Mouse (Mus musculus): ENCODE measurements around the gene Prss16.

Gene Prss16

GRCm38 (mm10) chr13:21980981-21981802 is 28.4 kb downstream of the Prss16 start, which contains the start of gene Pom121l2:
Gene Pom121l2 (plus strand): TSS chr13:21981194.
- CTCF ChIA-PET, result interaction anchor here (0.7 kb wide), 1 partner anchor 12 kb away, joined by 4 read pairs; no protein-coding TSS in a partner anchor

DNA sequence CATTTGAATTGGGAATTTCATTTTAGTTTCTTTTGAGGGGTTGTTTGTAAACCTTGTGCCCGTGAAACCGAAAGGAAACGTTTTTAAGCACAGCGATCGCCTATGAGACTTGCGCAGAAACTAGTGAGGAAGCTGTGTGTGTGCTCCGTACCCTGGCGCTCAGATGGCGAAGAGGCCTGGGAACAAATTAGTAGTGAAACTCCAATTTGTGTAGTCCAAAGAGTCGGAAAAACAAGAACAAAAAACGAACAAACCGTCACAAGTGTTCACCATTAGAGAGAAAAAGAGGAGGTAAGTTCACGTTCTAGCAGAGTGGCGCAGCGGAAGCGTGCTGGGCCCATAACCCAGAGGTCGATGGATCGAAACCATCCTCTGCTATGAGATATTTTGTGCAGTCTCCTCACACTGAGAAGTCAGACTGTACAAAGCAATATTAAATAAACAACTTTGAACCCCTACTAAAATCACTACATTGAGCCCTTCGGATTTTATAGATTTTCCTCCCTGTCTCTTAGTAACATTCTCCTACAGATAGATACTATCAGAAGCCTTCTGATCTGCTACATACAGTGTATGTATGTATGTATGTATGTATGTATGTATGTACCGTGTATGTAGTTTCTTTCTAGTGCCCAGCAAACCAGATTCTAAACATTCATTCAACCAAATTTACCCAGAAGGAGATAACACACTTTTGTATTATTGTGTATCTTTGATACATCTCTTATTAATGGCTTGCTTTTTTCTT is 34.6 kb downstream of the Prss16 start:
- CTCF ChIA-PET, result interaction anchor here (0.6 to 1.4 kb wide), 6 partner anchors 31 to 71 kb away, joined by 3 to 11 read pairs (median 5); no protein-coding TSS in a partner anchor

DNA sequence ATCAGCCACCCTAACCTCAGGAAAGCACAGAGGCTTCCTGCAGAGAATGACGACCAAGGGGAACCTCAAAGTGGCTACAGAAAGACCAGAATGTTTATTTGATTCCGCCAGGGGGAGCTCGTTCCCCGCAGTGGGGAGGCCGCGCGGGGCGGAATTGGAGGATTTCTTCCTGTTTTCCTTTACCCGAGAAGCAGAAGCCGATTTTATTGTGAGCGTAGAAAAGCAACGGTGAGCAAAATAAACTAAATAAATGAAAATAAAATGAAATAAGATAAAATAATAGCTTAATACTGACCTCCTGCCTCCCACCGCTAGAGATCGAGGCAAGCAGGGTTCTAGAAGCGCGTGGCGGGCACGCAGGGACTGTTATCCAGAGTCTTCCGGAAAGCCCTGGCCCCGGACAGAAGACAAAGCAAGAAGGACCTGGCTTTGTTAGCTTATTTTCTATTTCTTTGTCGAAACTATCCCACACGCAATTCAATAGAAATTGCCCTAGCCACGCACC is 35.3 kb downstream of the Prss16 start:
- CTCF ChIA-PET, result interaction anchor here (0.6 to 1.4 kb wide), 8 partner anchors 31 to 700 kb away, joined by 3 to 11 read pairs (median 7); no protein-coding TSS in a partner anchor

GRCm38 (mm10) chr13:21971641-21972040 is 37.9 kb downstream of the Prss16 start:
- CTCF ChIA-PET, result no interaction called here

- CTCF ChIA-PET, result no interaction called here
Measured at GRCm38 (mm10) chr13:21969816-21970215, 39.7 kb downstream of the Prss16 start.

DNA sequence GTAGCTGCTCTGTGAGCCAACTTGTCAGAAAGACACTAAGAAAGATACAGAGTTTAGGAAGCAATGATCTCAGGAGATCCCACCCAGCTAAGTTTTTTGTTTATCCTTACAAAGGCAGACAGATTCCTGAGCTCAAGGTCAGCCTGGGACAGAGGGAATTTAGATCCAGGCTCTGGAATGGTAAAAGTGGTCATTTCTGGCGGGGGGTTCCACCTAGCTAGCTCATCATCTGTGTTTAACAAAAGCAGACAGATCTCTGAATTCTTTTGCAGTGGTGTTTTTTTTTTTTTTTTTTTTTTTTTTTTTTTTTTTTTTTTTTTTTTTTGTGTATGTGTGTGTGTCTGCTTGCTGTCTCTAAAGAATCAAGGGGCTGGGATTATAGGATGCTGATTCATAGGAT is 40.3 kb downstream of the Prss16 start:
- CTCF ChIA-PET, result no interaction called here

Measured in spleen, embryonic (tissue).